Mouse (Mus musculus): ENCODE data around the gene Ly6g6e.

GRCm38 (mm10) chr17:35057090-35057489, 19.6 kb upstream of the Ly6g6e start:
- no peak for TF ChIP-seq POLR2A (IDR thresholded peaks at IDR 0.05; ENCODE audit: control insufficient read depth, extremely low read depth, insufficient read depth, low read length, poor library complexity)
- no peak for TF ChIP-seq CTCF (IDR thresholded peaks at IDR 0.05; ENCODE audit: borderline replicate concordance, control insufficient read depth, extremely low read depth, insufficient read depth, low read length, poor library complexity)

Measured in thymus, adult 2 months (tissue).